ENCODE assay signal across 8 mouse cellular contexts in genomic region chr9:108479241-108479640, GRCm38 (mm10). TPM values are rescaled to one million over a fixed set of nuclear protein-coding genes. Genes with fewer than 3 reads are reported as not detected.
DNase-seq lines count a peak whose midpoint lies in the region; ATAC-seq lines count a peak whose summit lies in the region.

No protein-coding gene starts in this region.

- H3K27me3 ChIP-seq in forebrain, embryonic 14.5 days (replicated peaks; ENCODE audit: control insufficient read depth, insufficient read depth, low read length), result no peaks in the 10 kb centered on the region
- H3K27me3 ChIP-seq in limb, embryonic 13.5 days, result no peaks in the 10 kb centered on the region
- H3K27me3 ChIP-seq in stomach, embryonic 14.5 days (ENCODE audit: control insufficient read depth, insufficient read depth, low read length), result no peaks in the 10 kb centered on the region

- H3K36me3 ChIP-seq in forebrain, embryonic 14.5 days (ENCODE audit: control insufficient read depth, insufficient read depth, low read length), result peaks cover 6% of the 10 kb centered on the region; the same call in 1 of the 2 replicates
- H3K36me3 ChIP-seq in limb, embryonic 13.5 days, result peaks cover 33% of the 10 kb centered on the region
- H3K36me3 ChIP-seq in stomach, embryonic 14.5 days (ENCODE audit: control insufficient read depth, insufficient read depth, low read length), result peaks cover 22% of the 10 kb centered on the region

- H3K9ac ChIP-seq in forebrain, embryonic 14.5 days (ENCODE audit: low read length), result peak overlapping the region; percentile 35; the same call in 1 of the 2 replicates
- peak overlapping the region; percentile 72; the same call in 1 of the 2 replicates for H3K9ac ChIP-seq in limb, embryonic 13.5 days
- H3K9ac ChIP-seq in stomach, embryonic 14.5 days (replicated peaks; ENCODE audit: low read depth, low read length), result no peak overlapping the region

- H3K9me3 ChIP-seq in forebrain, embryonic 14.5 days (replicated peaks; ENCODE audit: control insufficient read depth, low read length), result no peaks in the 10 kb centered on the region
- H3K9me3 ChIP-seq in limb, embryonic 13.5 days, result no peaks in the 10 kb centered on the region
- no peaks in the 10 kb centered on the region for H3K9me3 ChIP-seq in stomach, embryonic 14.5 days (ENCODE audit: control insufficient read depth, low read depth, low read length)

- H3K4me2 ChIP-seq in forebrain, embryonic 14.5 days (ENCODE audit: low read length), result peak overlapping the region; percentile 55
- peak overlapping the region; percentile 98 for H3K4me2 ChIP-seq in limb, embryonic 13.5 days (replicated peaks)
- H3K4me2 ChIP-seq in stomach, embryonic 14.5 days (replicated peaks; ENCODE audit: low read depth, low read length), result peak overlapping the region; percentile 94; the same call in 1 of the 2 replicates

- 32% methylated on average over 11 of the region's 11 CpGs for WGBS in forebrain, embryonic 14.5 days
- WGBS in limb, embryonic 13.5 days, result 42% methylated on average over 11 of the region's 11 CpGs
- WGBS in stomach, embryonic 14.5 days, result 33% methylated on average over 11 of the region's 11 CpGs

- H3K27ac ChIP-seq in forebrain, embryonic 14.5 days (ENCODE audit: low read depth, low read length), result peak overlapping the region; percentile 33; the same call in 1 of the 2 replicates
- peak overlapping the region; percentile 81 for H3K27ac ChIP-seq in limb, embryonic 13.5 days
- no peak overlapping the region for H3K27ac ChIP-seq in stomach, embryonic 14.5 days (ENCODE audit: low read length)

- peak overlapping the region; percentile 35; the same call in 1 of the 2 replicates for H3K4me3 ChIP-seq in forebrain, embryonic 14.5 days (ENCODE audit: low read depth, low read length)
- peak overlapping the region; percentile 73 for H3K4me3 ChIP-seq in limb, embryonic 13.5 days
- no peak overlapping the region for H3K4me3 ChIP-seq in stomach, embryonic 14.5 days (ENCODE audit: low read depth, low read length)

- ATAC-seq in forebrain, embryonic 14.5 days, result peak; percentile 26
- peak; percentile 0; the same call in 1 of the 2 replicates for ATAC-seq in limb, embryonic 13.5 days (ENCODE audit: low FRiP score, low read depth)
- ATAC-seq in stomach, embryonic 14.5 days (ENCODE audit: insufficient number of reproducible peaks, insufficient read depth, low FRiP score, low read depth), result peak; percentile 1; the same call in 1 of the 2 replicates

- DNase-seq in lung, postnatal 4 days, result peak; percentile 24 to 29
- DNase-seq in lung, postnatal 10 days, result no peak
- peak; percentile 19 for DNase-seq in forebrain, embryonic 14.5 days (ENCODE audit: low spot score)
- DNase-seq in right cerebral cortex, postnatal 14 days, result no peak
- no peak for DNase-seq in left cerebral cortex, adult 9 months (ENCODE audit: low spot score in 2 of 2)
- no peak for DNase-seq in left cerebral cortex, adult 8-10 months (ENCODE audit: low spot score in 2 of 2)

- H3K4me1 ChIP-seq in forebrain, embryonic 14.5 days (ENCODE audit: control insufficient read depth, insufficient read depth, low read length), result peaks cover 6% of the 10 kb centered on the region
- H3K4me1 ChIP-seq in limb, embryonic 13.5 days, result peaks cover 24% of the 10 kb centered on the region
- H3K4me1 ChIP-seq in stomach, embryonic 14.5 days (ENCODE audit: control insufficient read depth, insufficient read depth, low read length), result peaks cover 14% of the 10 kb centered on the region; the same call in 1 of the 2 replicates

RNA-seq across cellular contexts. Expression of gene Lamb2, which starts 0.3 kb away (rescaled TPM):
- polyA plus RNA-seq in forebrain, embryonic 14.5 days (2014; fragmentation: Nextera tagmentation; extraction: Ambion mirVana), result 12.0 and 17.2 TPM in 2 replicates
- 47.1 and 62.6 TPM in 2 replicates for polyA plus RNA-seq in limb, embryonic 13.5 days (2015; fragmentation: Nextera tagmentation; extraction: Ambion mirVana)
- polyA plus RNA-seq in stomach, embryonic 14.5 days (2014; fragmentation: Nextera tagmentation; extraction: Ambion mirVana), result 38.7 and 43.7 TPM in 2 replicates
- 10 to 100 TPM; 28.0 to 35.7 (median 30.8) TPM for total RNA-seq in left cerebral cortex, adult 8-10 months (2022)

RNA-seq across cellular contexts. Expression of gene Usp19, which starts 11.2 kb away (rescaled TPM):
- polyA plus RNA-seq in forebrain, embryonic 14.5 days (2014; fragmentation: Nextera tagmentation; extraction: Ambion mirVana), result 48.0 and 64.1 TPM in 2 replicates
- 68.3 and 75.9 TPM in 2 replicates for polyA plus RNA-seq in limb, embryonic 13.5 days (2015; fragmentation: Nextera tagmentation; extraction: Ambion mirVana)
- 49.5 and 54.4 TPM in 2 replicates for polyA plus RNA-seq in stomach, embryonic 14.5 days (2014; fragmentation: Nextera tagmentation; extraction: Ambion mirVana)
- 100 to 1,000 TPM; 116 to 140 (median 127) TPM for total RNA-seq in left cerebral cortex, adult 8-10 months (2022)

RNA-seq across cellular contexts. Expression of gene Klhdc8b, which starts 17.9 kb away (rescaled TPM):
- 47.9 and 52.6 TPM in 2 replicates for polyA plus RNA-seq in forebrain, embryonic 14.5 days (2014; fragmentation: Nextera tagmentation; extraction: Ambion mirVana)
- polyA plus RNA-seq in limb, embryonic 13.5 days (2015; fragmentation: Nextera tagmentation; extraction: Ambion mirVana), result 37.8 and 38.9 TPM in 2 replicates
- polyA plus RNA-seq in stomach, embryonic 14.5 days (2014; fragmentation: Nextera tagmentation; extraction: Ambion mirVana), result 64.0 and 64.9 TPM in 2 replicates
- total RNA-seq in left cerebral cortex, adult 8-10 months (2022), result 10 to 100 TPM; 28.8 to 38.0 (median 34.0) TPM

RNA-seq across cellular contexts. Expression of gene Ccdc71, which starts 18.9 kb away (rescaled TPM):
- 45.2 and 49.6 TPM in 2 replicates for polyA plus RNA-seq in forebrain, embryonic 14.5 days (2014; fragmentation: Nextera tagmentation; extraction: Ambion mirVana)
- polyA plus RNA-seq in limb, embryonic 13.5 days (2015; fragmentation: Nextera tagmentation; extraction: Ambion mirVana), result 57.7 and 59.7 TPM in 2 replicates
- 48.2 and 49.9 TPM in 2 replicates for polyA plus RNA-seq in stomach, embryonic 14.5 days (2014; fragmentation: Nextera tagmentation; extraction: Ambion mirVana)
- 10 to 100 TPM; 35.8 to 46.5 (median 38.4) TPM for total RNA-seq in left cerebral cortex, adult 8-10 months (2022)

RNA-seq across cellular contexts. Expression of gene Qars, which starts 28.3 kb away (rescaled TPM):
- 71.5 and 87.7 TPM in 2 replicates for polyA plus RNA-seq in forebrain, embryonic 14.5 days (2014; fragmentation: Nextera tagmentation; extraction: Ambion mirVana)
- 108 and 111 TPM in 2 replicates for polyA plus RNA-seq in limb, embryonic 13.5 days (2015; fragmentation: Nextera tagmentation; extraction: Ambion mirVana)
- 113 and 114 TPM in 2 replicates for polyA plus RNA-seq in stomach, embryonic 14.5 days (2014; fragmentation: Nextera tagmentation; extraction: Ambion mirVana)
- total RNA-seq in left cerebral cortex, adult 8-10 months (2022), result 10 to 100 TPM; 78.3 to 95.4 (median 86.8) TPM

Comparison
In these comparisons a context has a peak if more than half of its experiments do, and no peak if none do; other contexts are left out.
1. DNase-seq: peak in lung, postnatal 4 days (2 of 2) and forebrain, embryonic 14.5 days (single experiment); none in lung, postnatal 10 days (single experiment), right cerebral cortex, postnatal 14 days (single experiment), left cerebral cortex, adult 9 months (0 of 2) and left cerebral cortex, adult 8-10 months (0 of 2).
2. Peak in every context shown above with its lines, with median percentiles within 50 percentile points of each other: ATAC-seq and H3K4me2 ChIP-seq.